Mouse (Mus musculus): ENCODE results near the gene Zswim5.

Gene Zswim5

GRCm38 (mm10) chr4:116913318-116913717 is 36.1 kb downstream of the Zswim5 start:
- no peak for DNase-seq (ENCODE audit: low read depth, low spot score)

GRCm38 (mm10) chr4:116928006-116928651 is 51.0 kb downstream of the Zswim5 start:
- no peak for DNase-seq (ENCODE audit: low read depth, low spot score)

GRCm38 (mm10) chr4:116939585-116939984 is 62.4 kb downstream of the Zswim5 start:
- no peak for DNase-seq (ENCODE audit: low read depth, low spot score)

- no peak for DNase-seq (ENCODE audit: low read depth, low spot score)
These were observed 65.5 kb downstream of the Zswim5 start for GRCm38 (mm10) chr4:116942695-116943094.

- no peak for DNase-seq (ENCODE audit: low read depth, low spot score)
These were observed 66.9 kb downstream of the Zswim5 start for GRCm38 (mm10) chr4:116944055-116944454.

GRCm38 (mm10) chr4:116951642-116952041 is 74.5 kb downstream of the Zswim5 start:
- DNase-seq (ENCODE audit: low read depth, low spot score): no peak

GRCm38 (mm10) chr4:116954951-116955350 is 77.8 kb downstream of the Zswim5 start:
- no peak for DNase-seq (ENCODE audit: low read depth, low spot score)

- no peak for DNase-seq (ENCODE audit: low read depth, low spot score)
These were observed 99.3 kb downstream of the Zswim5 start for GRCm38 (mm10) chr4:116976503-116976902.

GRCm38 (mm10) chr4:116985681-116986080 is 108.5 kb downstream of the Zswim5 start:
- DNase-seq (ENCODE audit: low read depth, low spot score): no peak

- peak; percentile 82 for DNase-seq (ENCODE audit: low read depth, low spot score)
These were observed 109.4 kb downstream of the Zswim5 start for GRCm38 (mm10) chr4:116986400-116987121.

- no peak for DNase-seq (ENCODE audit: low read depth, low spot score)
These were observed 109.9 kb downstream of the Zswim5 start for GRCm38 (mm10) chr4:116987122-116987456.

GRCm38 (mm10) chr4:116989731-116990130 is 112.6 kb downstream of the Zswim5 start:
- DNase-seq (ENCODE audit: low read depth, low spot score): no peak

- DNase-seq (ENCODE audit: low read depth, low spot score): no peak
These were observed 114.2 kb downstream of the Zswim5 start for GRCm38 (mm10) chr4:116991366-116991765.

- peak; percentile 81 for DNase-seq (ENCODE audit: low read depth, low spot score)
These were observed 116.8 kb downstream of the Zswim5 start, which contains the start of gene Urod for GRCm38 (mm10) chr4:116993672-116994621. Gene Urod (minus strand): TSS chr4:116994413.

GRCm38 (mm10) chr4:116995131-116995797 is 118.1 kb downstream of the Zswim5 start, which contains the start of gene Hectd3:
Gene Hectd3 (plus strand): TSS chr4:116995317.
- DNase-seq (ENCODE audit: low read depth, low spot score): no peak

GRCm38 (mm10) chr4:116995798-116996135 is 118.6 kb downstream of the Zswim5 start:
- no peak for DNase-seq (ENCODE audit: low read depth, low spot score)

GRCm38 (mm10) chr4:116999513-117000154 is 122.5 kb downstream of the Zswim5 start:
- no peak for DNase-seq (ENCODE audit: low read depth, low spot score)

- no peak for DNase-seq (ENCODE audit: low read depth, low spot score)
These were observed 124.8 kb downstream of the Zswim5 start for GRCm38 (mm10) chr4:117001957-117002356.

- peak; percentile 77 for DNase-seq (ENCODE audit: low read depth, low spot score)
These were observed 125.7 kb downstream of the Zswim5 start for GRCm38 (mm10) chr4:117002543-117003521.

GRCm38 (mm10) chr4:117004649-117005048 is 127.5 kb downstream of the Zswim5 start:
- no peak for DNase-seq (ENCODE audit: low read depth, low spot score)
